Mouse (Mus musculus) neutrophil, adult 65 days (primary cell): ENCODE results near the gene Tbcel. TPM values are rescaled to one million over a fixed set of nuclear protein-coding genes. Genes with fewer than 3 reads are reported as not detected.

ENCODE experiments used
- total RNA-seq: library from RNA; stranded (reverse); gene quantifications from 2 replicates; pipeline ENCODE4 v1.2.4, GENCODE M21; 2023

Tbcel gene
- 27.7 and 35.2 TPM in 2 replicates for total RNA-seq

GRCm38 (mm10) chr9:42507709-42508108 is at the start of gene Tbcel:
TSS of gene Tbcel (minus strand) at chr9:42507809.

GRCm38 (mm10) chr9:42399829-42400228 is 107.8 kb downstream of the Tbcel start, which contains the start of gene Tecta:
TSS of gene Tecta (minus strand) at chr9:42399929.

Other genes starting within 250 kb of the Tbcel start
- gene Sc5d, start 243.6 kb downstream of the Tbcel start, total RNA-seq = 40.8 and 58.2 TPM in 2 replicates
- gene Tecta, start 107.9 kb downstream of the Tbcel start, total RNA-seq = not detected in 2 replicates